Mouse (Mus musculus): ENCODE measurements around the gene 2310061N02Rik. TPM values are rescaled to one million over a fixed set of nuclear protein-coding genes. Genes with fewer than 3 reads are reported as not detected.

Gene 2310061N02Rik
- total RNA-seq (2023): not detected

DNA sequence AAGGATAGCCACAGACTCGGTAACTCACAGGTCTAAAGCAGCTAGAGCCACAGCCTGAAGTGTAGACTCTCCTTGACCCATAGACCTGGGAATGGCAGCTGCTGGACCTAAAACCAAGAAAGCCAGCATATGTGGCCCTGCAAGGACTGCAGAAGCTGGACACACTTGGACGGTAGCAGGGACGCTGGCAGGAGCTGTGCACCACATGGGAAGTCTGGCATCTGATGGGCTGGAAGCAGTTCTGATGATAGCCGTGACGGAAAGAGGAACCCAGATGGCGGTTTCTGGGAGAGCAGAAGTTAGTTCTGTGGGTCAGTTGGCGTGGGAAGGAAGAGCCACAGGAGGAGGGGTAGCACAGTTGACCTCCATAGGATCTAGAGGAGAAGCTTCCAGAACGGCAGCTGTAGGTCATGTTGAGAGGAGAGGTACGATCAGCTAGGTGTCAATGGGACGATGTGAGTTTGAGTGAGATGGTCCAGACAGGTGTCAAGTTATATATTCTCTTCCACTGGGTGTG, at the start of gene 2310061N02Rik:
Gene 2310061N02Rik, minus strand, starts transcription at position 467 of the 517 bp plus-strand sequence.

DNA sequence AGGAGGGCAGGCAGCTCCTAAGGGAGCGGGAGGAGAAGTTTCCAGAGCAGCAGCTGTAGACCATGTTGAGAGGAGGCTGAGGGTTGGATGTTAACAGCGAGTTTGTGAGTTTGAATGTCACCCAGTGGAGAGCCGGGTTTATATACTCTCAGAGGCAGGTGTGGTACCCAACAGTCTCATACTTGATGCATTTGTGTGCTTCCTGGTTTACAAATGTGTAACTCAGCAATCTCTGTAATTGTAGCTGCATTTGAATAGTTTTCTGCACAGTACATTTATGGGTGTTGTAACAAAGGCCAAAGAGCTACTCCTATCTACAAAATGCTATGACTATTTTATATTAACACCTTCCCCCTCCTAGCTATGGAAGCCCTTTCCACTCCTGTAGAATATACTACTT, 43.8 kb upstream of the 2310061N02Rik start, which contains the start of gene Krtap13:
Gene Krtap13, minus strand, starts transcription at position 101 of the 400 bp plus-strand sequence.

DNA sequence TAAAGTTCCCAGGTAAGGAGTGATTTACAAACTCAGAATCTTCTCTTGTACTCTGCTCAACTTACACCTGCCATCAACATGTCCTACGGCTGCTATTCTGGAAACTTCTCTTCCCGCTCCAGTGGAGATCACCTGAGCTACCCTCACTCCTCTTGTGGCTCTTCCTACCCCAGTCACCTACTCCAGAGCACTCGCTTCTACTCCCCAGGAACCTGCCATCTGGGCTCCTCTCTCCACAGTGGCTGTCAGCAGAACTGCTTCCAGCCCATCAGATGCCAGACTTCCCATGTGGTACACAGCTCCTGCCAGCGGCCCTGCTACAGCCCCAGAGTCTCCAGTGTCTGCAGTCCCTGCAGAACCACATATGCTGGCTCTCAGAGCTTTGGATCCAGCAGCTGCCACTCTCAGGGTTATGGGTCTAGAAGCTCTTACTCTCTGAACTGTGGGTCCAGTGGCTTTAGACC, 21.1 kb upstream of the 2310061N02Rik start, which contains the start of gene Krtap13-1:
Gene Krtap13-1, plus strand, starts transcription at position 51 of the 464 bp plus-strand sequence.

DNA sequence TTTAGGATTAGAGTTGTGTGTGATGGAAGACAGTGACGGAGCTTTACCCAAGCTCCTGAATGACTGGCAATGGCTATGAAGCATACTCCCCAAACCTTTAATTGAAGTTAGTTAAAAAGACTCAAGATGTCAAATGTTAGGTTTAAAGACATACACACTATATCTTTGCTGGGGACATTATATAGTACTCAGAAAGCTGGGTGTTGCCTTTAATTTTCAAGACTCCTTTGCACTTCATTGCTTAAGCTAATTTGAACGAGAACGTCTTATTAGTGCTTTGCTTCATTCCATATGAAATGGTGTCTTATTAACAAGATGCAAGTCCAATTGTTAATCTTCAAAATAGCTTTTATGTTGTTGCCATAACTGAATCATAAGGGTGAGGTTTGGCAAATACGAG, 36.2 kb downstream of the 2310061N02Rik start, which contains the start of gene Krtap27-1:
Gene Krtap27-1, minus strand, starts transcription at position 101 of the 400 bp plus-strand sequence.

Other genes with a start within 250 kb of the 2310061N02Rik start
- gene Cldn17, start 201.0 kb downstream of the 2310061N02Rik start, total RNA-seq (2023): not detected
- not detected for gene Cldn8, start 144.8 kb downstream of the 2310061N02Rik start, total RNA-seq (2023)
- gene Krtap24-1, start 95.7 kb downstream of the 2310061N02Rik start, total RNA-seq (2023): not detected
- not detected for gene 2310079G19Rik, start 80.3 kb downstream of the 2310061N02Rik start, total RNA-seq (2023)
- gene Krtap26-1, start 60.2 kb downstream of the 2310061N02Rik start, total RNA-seq (2023): not detected
- gene Krtap27-1, start 36.3 kb downstream of the 2310061N02Rik start, total RNA-seq (2023): not detected
- not detected for gene Krtap13-1, start 20.9 kb upstream of the 2310061N02Rik start, total RNA-seq (2023)
- not detected for gene Krtap13, start 43.7 kb upstream of the 2310061N02Rik start, total RNA-seq (2023)
- not detected for gene 2310034C09Rik, start 50.9 kb upstream of the 2310061N02Rik start, total RNA-seq (2023)
- gene 2310057N15Rik, start 66.2 kb upstream of the 2310061N02Rik start, total RNA-seq (2023): not detected
- gene Gm5965, start 69.9 kb upstream of the 2310061N02Rik start, total RNA-seq (2023): not detected
- gene Gm20741, start 104.3 kb upstream of the 2310061N02Rik start, total RNA-seq (2023): not detected
- not detected for gene Krtap15, start 112.3 kb upstream of the 2310061N02Rik start, total RNA-seq (2023)
- not detected for gene Krtap14, start 118.2 kb upstream of the 2310061N02Rik start, total RNA-seq (2023)
- not detected for gene Krtap19-1, start 161.4 kb upstream of the 2310061N02Rik start, total RNA-seq (2023)
- not detected for gene Krtap19-2, start 166.3 kb upstream of the 2310061N02Rik start, total RNA-seq (2023)
- not detected for gene Krtap19-3, start 170.1 kb upstream of the 2310061N02Rik start, total RNA-seq (2023)
- not detected for gene Krtap19-4, start 177.1 kb upstream of the 2310061N02Rik start, total RNA-seq (2023)
- not detected for gene Krtap19-5, start 188.5 kb upstream of the 2310061N02Rik start, total RNA-seq (2023)
- not detected for gene Krtap19-9b, start 224.3 kb upstream of the 2310061N02Rik start, total RNA-seq (2023)

Data from neutrophil, adult 59 days (primary cell).